Mouse (Mus musculus) heart, postnatal 0 days (tissue): Measurements from ENCODE around the gene Rufy4.

Experiments used
- CTCF ChIP-seq: IDR thresholded peaks from 2 replicates; pipeline ENCODE4 v1.5.1; 2016; ENCODE audit warnings: antibody characterized with exemption, control low read depth, low read depth
- EP300 ChIP-seq: IDR thresholded peaks from 2 replicates; pipeline ENCODE4 v1.6.1; 2016; ENCODE audit warnings: antibody characterized with exemption, low read depth

DNA sequence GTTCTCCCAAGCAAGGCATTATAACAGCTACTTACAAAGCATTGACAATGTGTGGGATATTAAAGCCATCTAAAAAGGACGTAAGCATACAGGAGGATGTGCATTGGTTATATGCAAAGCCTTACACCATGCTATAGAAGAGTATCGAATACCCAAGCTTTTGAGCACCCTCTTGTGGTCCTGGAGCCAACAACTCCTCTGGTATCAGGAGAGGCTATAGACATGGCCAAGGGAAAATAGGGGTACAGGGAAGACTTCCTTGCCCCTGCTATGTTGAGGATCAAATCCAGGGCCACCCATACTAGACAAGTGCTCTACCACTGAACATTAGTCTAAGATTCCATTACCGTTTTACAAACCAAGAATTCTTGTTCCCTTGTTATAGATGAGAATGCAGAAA is 6.7 kb downstream of the Rufy4 start:
- TF ChIP-seq CTCF = peak; percentile 29
- no peak for TF ChIP-seq EP300
